Mouse (Mus musculus) Muller cell, postnatal 12 days (primary cell): ENCODE data around the gene Foxn1.

Experiments used
- DNase-seq: peaks from one replicate; pipeline ENCODE4 v3.0.0-alpha.2; 2015; ENCODE audit errors: inconsistent ontology term

Foxn1 gene

GRCm38 (mm10) chr11:78358330-78359007 is 27.9 kb downstream of the Foxn1 start:
- DNase-seq, result no peak

DNA sequence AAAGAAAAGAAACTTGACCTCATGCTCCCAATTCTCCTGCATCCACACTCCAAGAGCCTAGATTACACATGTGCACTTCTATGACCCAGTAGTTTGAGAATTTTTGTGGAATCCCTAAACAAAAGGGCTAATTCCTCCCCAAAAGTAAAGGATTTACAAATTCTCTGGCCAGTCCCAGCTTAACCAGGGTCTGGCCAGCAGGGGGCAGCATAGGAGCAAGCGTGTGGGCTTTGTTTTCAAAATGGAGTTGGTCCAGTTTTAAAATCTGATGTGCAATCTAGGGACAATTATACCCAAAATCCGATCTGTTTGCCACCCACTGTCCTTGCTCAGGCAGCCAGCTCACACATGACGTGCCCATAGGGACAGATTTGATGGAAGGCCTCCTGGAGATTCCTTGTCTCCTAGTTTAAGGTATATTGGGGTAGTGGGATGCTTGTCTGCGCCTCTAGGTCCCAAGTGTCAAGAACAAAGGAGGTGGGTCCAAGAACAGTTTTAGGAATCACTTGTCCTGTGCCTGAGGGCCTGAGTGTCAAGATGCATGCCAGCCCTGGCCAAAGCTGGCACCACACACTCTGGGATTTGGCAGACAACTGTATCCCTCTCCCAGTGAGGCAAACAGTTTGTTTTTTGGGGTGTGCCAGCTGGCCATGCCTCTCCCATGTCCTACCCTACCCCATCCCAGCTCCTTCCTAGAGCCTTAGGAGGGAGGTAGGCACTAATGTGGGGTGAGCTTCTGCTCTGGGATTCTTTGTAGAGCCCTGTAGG is 30.7 kb downstream of the Foxn1 start:
- DNase-seq, result peak; percentile 45

- DNase-seq, result no peak
These were observed 31.5 kb downstream of the Foxn1 start for GRCm38 (mm10) chr11:78354905-78355304.

- DNase-seq, result no peak
These were observed 33.3 kb downstream of the Foxn1 start for GRCm38 (mm10) chr11:78353081-78353480.

DNA sequence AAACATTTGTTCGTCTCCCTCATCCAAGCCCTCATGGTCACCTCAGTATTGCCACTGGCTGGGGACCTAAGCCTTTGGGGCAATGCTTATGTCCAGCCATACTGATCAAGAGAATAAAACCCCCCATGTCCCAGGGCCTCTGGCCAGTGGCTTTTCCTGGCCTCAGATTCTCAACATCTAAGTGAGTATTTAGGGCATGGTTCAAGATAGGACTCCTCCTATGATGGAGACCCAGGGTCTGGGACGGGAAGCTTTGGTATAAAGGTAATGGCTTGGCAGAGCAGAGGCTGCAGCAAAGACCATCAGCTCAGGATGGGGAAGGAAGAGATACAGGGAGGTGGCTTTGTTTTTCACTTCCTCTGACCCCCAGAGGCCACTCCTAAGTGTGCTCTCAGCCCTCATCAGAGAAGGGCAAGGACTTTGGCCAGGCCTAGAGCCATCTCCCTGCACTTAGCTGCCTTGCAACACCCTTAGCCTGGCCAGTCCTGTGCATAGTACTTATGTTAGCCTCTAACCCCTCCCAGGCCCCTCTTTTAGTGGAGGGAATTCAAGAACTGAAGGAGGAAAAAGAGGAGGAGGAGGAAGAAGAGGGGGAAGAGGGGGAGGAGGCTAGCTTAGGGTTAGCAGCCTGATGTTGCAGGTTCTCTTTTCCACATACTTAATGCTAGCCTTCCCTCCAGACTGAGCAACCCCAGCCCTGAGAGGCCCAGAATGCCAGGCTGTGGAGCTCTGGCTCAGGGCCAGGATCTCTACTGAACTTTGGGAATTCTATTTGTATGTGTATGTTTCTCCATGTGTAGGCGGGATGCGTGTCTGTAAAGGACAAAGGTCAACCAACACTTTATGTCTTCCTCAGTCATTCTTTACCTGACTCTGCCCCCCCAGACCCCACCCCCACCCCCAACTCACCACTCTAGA is 36.7 kb downstream of the Foxn1 start:
- no peak for DNase-seq

GRCm38 (mm10) chr11:78348474-78348873 is 37.9 kb downstream of the Foxn1 start:
- DNase-seq, result no peak

DNA sequence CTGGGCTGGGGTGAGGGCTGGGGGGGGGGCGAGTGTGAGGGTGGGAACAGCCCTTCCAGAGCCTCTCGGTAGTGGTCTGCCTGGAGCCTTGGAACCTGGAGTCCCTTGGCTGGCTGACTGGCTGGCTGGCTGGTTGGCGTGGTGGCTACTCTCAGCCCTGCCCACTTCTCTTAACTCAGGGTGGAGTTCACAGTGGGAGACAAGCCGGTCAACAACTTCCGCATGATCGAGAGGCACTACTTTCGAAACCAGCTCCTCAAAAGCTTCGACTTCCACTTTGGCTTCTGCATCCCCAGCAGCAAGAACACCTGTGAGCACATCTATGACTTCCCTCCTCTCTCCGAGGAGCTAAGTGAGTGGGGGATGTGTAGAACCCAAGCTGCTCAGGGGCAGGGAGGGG is 38.5 kb downstream of the Foxn1 start:
- DNase-seq, result no peak

DNA sequence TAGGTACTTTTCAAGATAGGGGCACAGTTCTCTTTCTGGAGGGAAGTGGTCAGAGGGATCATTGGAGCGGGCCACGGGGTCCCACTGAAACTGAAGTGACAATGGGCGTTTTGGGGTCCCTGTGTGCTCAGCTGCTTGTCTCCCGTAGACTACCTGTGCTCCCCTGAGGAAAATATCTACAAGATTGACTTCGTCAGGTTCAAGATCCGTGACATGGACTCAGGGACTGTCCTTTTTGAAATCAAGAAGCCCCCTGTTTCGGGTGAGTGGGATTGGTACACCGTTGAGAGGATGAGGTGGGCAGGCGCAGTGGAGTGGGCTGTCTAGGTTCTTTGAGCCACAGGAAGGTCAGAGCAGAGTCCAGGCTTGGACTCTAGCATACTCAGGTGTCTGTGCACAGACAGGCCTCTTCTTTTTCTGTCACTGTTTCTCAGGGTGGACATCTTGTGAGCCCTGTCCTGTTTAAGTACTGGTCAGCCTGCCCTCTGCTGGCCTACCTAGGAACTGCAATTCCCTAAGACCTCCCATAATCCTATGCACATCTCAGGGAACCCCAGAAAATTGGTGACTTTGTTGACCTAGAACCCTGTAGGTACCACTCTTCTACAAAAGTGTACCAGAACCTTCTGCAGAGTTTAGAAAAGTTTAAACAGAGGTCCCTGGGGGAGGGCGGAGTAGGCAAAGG is 39.1 kb downstream of the Foxn1 start:
- peak; percentile 33 for DNase-seq

DNA sequence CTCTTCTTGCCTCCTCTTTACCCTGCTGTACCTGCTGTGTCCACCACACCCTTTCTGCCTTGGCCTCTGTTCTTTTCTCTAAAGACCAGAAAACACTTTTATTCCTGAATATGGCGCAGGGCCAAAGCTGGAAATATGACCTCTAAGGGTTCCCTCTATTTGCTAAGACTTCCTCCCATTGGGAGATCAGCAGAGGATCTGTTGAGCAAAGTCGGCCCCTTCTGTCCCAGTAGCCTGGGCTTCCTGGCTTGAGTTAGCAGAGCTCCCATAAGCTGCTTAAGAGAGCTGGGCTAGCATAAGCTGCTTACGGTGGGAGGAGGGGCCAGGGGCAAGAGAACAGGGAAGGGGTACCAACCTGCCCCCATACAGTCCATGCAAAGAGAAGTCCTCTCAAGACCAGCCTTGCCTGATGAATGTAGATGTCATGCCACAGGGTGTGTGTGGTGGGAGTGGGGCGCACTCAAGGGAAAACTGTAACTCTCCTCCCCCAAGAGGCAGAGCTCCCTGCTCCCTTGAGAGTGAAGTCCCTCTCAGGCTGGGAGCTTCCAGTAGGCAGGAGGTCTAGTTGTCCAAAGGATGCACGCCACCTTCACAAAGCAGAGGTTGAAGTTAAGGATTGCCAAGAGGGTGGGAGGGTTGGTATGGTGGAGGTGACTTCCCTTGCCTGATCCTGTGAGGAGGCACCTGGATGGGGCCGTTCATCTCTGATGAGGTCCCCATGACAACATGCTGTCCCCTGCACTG is 39.9 kb downstream of the Foxn1 start:
- DNase-seq, result no peak

GRCm38 (mm10) chr11:78345801-78346200 is 40.6 kb downstream of the Foxn1 start:
- DNase-seq, result no peak

- DNase-seq, result peak; percentile 52
These were observed 41.3 kb downstream of the Foxn1 start for GRCm38 (mm10) chr11:78344890-78345715.

- DNase-seq, result peak; percentile 40
These were observed 41.9 kb downstream of the Foxn1 start for GRCm38 (mm10) chr11:78344328-78344889.

GRCm38 (mm10) chr11:78343381-78344327 is 42.7 kb downstream of the Foxn1 start, which contains the start of gene Unc119:
Gene Unc119, plus strand, starts transcription at chr11:78343482.
- DNase-seq, result peak; percentile 80

DNA sequence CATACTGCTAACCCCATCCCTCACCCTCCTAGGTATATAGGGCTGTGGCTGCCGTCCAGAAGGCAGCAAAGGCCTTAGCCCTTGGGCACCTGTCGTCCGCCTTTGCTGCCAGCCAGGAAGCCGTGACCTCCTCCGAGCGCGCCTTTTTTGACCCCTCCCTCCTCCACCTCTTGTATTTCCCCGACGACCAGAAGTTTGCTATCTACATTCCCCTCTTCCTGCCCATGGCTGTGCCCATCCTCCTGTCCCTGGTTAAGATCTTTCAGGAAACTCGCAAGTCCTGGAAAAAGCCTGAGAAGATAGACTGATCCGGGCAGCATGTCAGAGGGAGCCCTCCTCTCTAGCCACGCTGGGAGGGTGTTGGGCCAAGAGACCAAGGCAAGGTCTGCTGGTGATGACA is 44.7 kb downstream of the Foxn1 start:
- no peak for DNase-seq

DNA sequence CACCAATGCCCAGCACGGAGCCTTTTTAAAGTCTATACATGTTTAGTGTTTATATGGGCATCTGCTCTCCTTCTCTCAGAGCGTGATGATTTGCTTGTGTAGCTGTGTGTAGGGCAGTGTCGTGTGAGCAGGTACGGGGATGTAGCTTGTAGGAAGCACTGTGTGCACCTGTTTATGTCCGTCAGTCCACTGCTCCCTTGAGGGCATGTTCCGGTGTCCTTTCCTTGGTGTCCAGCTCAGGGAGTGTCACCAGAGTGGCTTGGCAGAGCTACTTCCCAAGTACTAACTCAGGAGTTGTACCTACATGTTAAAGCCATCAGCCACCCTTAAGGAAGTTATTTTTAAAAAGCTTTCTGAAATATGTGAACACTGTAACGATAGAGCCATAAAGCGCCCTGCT is 49.3 kb downstream of the Foxn1 start:
- DNase-seq, result no peak

DNA sequence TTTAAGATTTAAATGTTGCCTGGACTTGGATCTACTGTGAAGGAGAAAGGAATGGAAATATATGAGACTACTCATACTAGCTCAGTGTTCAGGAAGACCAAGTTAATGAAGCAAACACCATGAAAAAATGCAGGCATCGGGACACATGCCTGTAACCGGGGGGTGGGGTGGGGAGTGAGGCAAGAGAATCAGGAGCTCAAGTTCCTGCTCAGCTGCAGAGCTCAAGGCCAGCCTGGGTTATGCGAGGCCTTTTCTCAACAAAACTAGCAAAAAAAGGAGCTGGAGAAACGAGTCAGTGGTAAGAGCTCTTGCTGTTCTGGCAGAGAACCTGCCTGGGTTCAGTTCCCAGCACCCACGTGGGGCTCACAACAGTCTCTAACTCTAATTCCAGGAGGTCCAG is 52.4 kb downstream of the Foxn1 start:
- DNase-seq, result no peak

DNA sequence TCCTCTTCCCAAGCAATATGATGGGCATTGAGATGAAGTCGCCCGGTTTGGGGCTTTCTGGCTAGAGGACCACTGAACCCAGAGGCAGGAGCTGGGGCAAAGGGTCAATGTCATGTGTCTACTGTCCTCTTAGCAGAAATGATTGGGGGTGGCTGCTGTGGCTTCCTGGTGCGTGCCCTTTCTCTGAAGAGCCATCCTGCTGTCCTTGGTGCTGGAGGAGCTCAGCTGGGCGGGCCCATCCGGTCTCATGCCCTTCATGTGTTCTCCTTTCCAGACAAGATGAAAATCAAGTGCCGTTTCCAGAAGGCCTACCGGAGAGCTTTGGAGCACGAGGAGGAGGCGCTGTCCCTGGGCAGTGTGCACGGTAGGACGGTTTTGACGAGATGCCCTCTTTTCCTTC is 53.7 kb downstream of the Foxn1 start:
- no peak for DNase-seq

GRCm38 (mm10) chr11:78328512-78329056 is 57.8 kb downstream of the Foxn1 start:
- no peak for DNase-seq
